Mouse (Mus musculus) mouse embryonic stem cell (cell line): ENCODE data around the gene Klhl30.

Source experiments
- in situ Hi-C, 2 experiments: fragments of 300-500 bp; cut with MboI; formaldehyde crosslinking; loops; 1 replicate in 1 of 2; 3 replicates in 1 of 2; pipeline ENCODE4 v1.14.3; 2019 to 2020; ENCODE audit warnings: low sequenced_read_pairs in 2 of 2, low pct_unique_long_range_greater_than_20kb in 1 of 2, mixed read lengths in 1 of 2; ENCODE audit not compliant: unreplicated experiment in 1 of 2

Klhl30 gene

DNA sequence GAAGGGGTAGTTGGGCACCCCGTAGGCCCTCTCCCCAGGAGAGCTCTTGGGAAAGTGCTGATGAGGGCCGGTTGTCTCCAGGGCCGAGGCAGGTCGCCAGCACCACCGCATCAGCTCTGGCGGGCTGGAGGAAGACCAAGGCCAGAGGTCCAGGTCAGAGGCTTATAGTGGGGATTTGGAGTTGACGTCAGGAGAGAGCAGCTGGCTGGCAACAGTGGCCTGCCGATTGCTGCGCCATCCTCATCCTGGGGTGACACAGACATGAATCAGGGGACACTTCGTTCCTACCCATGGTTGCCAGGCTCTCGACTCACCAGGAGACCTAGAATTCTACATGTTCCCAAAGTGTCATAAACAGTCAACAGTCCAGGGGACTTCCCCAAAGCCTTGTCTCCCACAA, 5.3 kb downstream of the Klhl30 start:
- in situ Hi-C loops: no loop called here

DNA sequence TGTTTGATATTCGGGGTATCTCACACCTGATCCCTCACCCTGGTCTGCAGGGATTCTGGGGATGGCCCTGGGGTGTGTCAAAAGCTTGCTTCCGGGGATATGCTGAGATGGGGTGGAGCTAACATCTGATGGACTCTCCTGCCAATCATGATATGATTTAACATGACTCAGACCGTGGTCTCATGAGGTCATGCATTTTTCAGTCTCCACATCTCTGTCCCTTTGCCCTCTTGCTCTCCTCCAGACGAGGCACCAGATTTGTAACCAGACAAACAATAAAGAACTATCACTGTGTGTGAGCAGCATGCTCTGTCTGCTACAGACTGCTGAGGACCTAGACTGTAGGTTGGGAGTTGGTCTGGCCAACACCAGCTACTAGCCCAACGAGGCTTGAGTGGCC, 11.3 kb downstream of the Klhl30 start:
- in situ Hi-C loops: no loop called here

DNA sequence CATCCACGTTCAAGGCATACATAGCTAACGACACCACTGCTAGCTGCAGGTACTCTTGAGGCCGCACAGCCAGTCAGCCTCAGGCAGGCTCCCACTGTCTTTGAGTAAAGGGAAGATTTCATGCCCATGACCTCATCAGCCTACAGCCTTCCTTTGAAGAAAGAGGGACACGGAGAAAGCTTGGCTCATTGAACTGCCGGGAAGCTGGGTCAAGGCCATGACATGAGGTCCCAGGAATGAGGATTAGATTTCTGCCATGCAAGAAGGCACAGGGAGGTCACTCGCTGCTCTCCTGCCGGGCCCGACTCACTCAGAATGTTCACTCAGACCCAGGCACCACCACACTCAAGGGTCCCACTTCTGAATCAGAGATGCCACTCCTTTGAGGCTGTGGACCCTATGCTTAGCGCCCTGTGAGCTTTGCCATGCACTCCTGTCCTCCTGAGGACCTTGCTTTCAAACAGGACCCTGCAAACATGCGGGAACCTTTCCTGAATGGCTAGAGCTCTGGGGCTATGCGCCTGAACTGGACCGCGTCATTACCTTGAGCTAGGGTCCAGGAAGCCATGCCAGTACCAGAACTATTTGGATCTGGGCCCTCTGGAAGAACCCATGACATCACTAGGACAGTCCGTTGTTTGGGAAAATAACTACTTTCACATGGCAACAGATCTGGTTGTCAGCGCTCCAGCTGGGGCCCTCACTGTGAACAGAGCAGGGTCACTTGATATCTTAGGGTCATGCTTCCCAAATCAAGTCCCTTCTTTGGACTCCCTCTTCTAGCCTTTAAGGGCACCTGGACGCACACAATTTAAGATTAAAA, 14.2 kb downstream of the Klhl30 start:
- in situ Hi-C loops: no loop called here

DNA sequence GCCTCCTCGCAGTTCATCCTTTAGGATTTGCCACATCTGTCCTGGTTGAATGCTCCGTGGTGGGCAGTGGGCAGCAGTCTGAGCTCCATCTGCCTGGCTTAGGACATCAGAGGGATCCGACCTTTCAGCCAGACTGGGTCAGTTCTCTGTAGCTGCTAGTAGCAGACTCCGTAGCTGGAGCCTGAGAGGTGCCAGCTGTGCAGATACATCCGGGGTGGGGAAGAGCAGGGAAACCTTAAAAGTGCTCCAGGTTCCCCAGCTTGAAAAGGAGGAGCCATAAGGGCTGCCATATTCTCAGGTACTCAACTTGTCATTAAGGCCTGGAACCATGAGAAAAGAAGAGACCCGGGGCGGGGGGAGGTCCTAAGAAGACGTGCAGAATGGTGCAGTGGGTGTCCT, 15.0 kb downstream of the Klhl30 start:
- in situ Hi-C loops: no loop called here

DNA sequence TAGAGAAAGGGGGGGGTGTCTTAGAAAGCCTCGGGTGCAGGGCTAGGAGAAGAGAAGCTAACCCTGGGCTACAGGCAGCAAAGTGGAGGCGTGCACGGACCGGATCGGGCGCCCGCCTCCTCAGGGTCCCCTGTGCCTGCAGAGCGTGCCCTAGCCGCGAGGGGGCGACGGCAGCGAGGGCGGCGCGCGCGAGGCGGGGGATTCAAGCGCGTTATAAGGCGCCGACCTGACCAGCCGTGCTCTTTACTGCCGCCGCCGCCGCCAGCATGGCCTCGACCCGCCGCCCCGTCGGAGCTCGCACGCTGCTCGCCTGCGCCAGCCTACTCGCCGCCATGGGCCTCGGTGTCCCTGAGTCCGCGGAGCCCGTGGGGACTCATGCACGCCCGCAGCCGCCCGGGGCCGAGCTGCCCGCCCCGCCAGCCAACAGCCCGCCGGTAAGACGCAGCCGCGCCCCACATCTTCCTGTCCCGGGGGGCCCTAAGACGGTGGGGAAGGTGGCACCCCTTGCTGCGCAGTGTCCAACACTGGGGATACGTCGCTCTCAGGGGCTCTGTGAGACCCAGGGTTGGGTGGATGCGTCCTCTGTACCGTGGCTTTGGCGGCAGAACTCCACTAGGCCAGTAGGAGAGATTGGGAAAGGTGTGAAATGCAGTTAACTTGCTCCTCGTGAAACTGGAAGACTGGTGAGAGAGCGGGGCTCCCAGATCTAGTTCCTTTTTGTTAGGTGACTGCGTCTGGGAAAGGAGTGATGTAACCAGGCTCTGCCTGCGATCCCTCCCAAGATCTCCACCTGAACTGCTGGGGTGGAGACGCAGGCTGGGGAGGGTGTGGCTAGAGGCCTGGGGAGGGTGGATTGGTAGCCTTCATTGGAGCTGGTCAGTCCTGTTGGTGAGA, 15.6 kb downstream of the Klhl30 start, which contains the start of gene Erfe:
Gene Erfe (plus strand): TSS at position 216 of the 894 bp plus-strand sequence.
- in situ Hi-C loops: no loop called here

DNA sequence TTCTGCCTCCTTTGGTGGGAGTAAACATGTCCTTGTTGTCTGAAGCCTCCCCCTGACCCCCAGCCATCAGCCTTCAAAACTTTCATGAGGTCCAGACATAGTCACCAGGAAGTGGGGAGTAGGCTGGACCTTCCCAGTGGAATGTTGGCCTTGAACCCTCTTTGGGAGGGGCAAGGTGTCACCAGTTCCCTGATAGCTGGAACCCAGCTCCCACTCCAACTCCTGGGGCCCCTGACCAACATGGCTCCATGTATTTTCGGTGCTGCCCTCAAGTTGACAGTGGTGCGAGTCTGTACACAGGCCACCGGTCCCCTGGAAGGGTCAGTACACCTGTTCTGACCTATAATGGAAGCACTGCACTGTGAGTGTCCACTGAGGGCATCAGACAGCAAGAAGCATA, 16.5 kb downstream of the Klhl30 start:
- in situ Hi-C loops: no loop called here

DNA sequence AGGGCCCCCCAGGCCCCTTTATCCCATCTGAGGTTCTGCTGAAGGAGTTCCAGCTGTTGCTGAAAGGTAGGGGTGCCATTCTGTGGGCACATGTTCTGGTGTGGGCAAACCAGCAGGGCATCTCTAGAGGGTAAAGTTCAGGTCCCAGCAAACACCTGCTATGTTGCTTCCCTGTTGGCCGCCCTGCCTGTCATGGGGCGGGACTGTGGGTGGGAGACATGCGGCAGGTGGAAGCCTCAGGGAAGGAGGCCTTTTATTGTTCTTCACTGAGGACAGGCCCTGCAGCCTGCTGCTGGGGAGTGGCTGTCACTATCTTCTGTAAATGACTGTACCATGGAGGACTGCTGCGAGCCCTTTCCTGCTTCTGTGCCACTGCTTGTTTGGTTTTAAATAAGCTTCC, 18.6 kb downstream of the Klhl30 start:
- in situ Hi-C loops: no loop called here

DNA sequence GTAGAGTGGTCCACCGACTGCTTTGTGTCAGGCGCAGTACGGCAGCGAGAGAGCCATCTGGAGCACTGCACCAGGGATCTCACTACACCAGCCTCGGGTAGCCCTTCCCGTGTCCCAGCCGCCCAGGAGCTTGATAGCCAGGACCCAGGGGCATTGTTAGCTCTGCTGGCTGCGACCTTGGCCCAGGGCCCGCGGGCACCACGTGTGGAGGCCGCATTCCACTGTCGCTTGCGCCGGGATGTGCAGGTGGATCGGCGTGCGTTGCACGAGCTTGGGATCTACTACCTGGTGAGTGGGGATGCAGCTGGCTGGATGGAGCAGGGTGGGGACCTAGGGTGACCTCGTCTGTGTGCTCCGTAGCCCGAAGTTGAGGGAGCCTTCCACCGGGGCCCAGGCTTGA, 19.2 kb downstream of the Klhl30 start:
- in situ Hi-C loops: no loop called here

DNA sequence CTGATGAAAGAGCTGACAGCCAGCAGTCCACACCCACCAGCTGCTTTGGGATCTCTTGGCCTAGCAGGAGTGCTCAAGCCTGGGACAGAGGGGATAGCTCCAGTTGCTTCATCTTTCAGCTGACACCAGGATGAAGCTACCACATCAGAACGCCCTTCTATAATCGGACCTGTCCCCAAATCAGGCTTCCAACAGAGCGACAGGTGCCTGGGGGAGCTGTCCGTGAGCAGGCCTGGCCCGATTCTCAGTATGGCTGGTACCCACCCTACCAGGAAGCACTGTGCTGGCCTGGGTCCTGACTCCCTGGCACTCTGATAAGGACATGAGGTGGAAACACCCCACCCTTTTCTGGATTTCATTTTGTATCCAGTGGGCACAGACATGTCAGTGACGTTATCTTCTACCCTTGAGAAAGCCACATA, 22.6 kb downstream of the Klhl30 start:
- in situ Hi-C loops: no loop called here

DNA sequence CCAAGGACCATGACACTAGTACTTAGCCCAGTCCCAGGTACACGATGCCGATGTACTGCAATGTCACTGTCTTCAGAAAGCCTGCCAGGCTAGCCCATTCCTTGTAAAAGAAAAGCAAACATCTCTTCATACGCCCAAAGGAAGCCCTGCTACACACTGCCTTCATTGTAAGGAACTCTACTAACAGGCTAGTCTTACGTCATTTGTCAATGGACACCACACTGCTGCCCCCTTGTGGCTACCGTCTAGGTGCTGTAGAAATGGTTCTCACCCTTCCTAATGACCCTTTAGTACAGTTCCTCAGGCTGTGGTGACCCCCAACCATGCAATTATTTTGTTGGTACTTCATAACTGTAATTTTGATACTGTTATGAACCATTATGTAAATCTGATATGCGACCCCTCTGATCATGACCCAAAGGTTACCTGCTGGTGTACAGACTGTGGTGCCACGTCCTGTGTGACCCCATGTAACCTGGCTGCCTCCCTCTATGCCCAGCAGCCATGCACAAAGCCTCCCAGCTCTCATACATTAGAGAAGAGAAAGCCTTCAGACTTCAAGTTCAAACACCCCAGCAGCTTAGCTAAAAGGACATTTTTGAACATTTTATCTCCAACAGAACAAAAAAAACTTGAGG, 29.8 kb downstream of the Klhl30 start:
- in situ Hi-C loops: no loop called here

DNA sequence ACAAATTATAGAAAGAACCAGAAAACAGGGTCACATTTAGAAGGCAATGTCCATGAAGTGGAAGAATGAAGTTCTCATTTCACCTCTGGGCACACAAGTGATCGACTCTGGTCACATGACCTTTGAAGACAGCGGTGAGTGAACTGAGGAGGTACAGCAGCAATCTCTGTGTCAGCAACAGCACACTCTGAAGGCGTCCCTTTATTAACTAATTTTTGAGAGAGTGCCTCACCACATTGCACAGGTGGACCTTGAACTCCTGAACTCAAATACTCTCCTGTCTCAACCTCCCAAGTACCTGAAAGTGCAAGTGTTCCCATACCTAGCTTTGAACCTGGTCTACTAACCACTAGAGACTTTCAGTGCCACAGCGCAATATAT, 30.3 kb downstream of the Klhl30 start:
- in situ Hi-C loops: no loop called here

DNA sequence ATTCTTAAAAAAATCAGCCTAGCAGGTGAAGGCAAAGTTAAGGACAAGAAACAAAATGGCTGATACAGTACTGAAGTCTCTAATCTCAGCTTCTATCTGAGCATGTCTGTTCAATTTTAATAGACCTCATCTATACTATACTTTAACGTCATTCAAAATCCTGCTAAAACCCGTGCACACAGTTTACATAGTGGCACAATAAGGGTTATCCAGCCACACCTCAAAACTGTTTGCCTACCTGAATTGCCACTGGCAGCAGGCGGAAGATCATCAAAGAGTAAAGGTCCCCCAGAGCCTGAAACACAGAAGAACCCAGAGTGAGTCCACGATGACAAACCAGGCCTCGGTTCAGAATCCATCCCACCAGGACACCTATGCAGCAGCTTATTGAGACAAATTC, 39.6 kb downstream of the Klhl30 start:
- in situ Hi-C loops: no loop called here

DNA sequence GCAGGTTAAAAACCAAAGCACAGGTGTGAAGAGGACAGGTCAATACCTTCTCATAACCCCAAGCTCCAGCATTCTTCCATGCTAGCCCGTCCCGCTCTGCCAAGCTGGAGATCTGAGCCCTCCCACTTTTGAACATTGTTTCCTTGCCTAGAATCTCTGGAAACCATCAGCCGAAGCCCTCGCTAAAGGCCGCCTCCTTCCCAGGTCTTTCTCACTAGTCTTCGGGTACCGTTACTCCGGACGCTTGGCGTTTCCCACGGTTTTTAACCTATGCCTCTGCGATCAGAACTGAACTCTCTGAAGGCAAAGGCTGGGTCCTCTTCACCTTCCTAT, 47.1 kb downstream of the Klhl30 start:
- in situ Hi-C loops: no loop called here

DNA sequence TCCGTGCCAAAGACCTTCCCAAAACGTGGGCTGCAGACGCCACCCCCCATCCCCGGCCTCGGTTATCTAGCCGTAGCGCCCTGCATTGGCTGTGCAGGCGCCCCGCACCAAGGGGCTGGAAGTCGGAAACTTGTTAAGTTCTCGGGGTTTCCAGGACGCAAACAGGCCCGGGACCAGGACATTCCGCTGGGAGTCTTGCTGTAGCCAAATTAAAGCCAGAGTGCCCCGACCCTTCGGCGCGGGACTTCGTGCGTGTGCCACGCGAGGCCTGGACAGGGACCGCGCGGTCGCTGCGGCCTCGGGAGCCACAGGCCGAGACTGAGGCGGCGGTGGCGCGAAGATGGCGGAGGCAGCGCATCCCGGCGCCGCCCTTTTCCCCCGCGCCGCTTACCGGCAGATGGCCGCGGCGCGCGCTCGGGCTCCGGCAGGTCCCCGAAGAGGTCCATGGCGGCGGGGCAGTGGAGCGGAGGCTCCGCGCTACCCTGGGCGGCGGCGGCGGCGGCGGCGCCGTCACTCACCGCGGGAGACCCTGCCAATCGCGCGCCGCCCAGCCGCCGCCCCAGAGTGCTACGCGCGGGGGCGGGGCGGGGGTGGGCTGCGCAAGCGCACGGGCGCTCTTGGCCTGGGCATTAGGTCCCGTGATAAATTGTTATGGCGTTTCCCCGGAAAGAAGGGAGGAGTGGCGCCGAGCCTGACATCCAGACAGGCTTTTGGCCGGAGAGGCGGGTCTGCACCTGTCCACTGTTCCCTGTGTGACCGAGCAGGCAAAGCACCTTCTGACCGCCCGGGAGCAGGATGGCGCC, 47.6 kb downstream of the Klhl30 start, which contains the start of gene Ilkap:
Gene Ilkap (minus strand): TSS at position 556 of the 803 bp plus-strand sequence.
- in situ Hi-C loops: no loop called here

DNA sequence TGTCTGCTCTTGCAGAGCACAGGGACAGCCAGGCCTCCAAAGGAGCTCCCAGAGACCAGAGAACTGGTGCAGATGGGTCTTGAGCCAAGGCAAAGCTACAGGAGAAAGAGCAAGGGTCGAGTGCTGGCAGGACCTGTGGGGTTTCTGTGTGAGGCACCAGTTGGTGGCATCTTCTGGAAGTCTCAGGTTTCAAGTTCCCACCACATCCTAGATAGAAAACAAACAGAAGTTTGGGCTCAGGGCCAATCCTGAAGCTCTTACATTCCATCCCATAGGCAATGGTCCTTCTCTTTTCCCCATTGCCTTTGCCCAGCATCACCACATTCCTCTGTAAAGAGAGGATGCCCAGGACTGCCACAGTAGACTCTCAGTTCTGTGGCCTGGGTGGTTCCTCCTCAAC, 54.2 kb downstream of the Klhl30 start:
- in situ Hi-C loops: no loop called here

DNA sequence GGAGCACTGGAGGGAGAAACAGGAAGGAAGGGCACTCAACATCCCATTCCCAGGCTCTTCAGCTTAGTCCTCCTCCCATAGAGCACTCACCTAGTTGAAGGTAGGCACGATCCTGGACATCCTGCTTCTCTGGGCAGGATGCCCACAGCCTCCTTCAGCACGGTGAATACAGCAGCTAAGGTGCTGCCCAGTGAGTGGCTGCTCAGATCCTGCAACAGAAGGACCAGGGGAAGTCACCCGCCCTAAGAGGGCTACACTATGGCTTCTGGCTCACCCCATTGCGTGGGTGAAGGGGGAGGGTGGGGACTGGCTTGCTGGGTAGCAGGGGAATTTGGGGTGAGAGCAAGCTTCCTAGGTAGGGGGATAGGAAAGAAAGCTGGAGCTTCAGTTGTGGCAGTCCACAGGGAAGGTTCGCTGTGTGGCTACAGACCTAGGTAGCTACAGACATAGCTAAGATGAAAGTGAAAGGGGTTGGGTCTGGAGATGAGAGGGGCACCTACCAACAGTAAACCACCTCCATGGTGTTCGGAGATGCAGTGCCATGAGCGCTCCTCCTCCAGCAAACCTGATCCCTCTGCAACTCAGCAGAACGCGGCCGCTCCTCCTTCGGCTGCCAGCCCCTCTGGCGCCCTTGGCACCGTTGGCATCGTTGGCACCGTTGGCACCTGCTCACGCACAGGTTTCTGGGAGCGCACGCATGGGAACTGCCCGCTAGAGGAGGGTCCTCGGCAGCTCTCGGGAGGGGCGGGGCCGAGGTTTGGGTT, 54.8 kb downstream of the Klhl30 start:
- in situ Hi-C loops: no loop called here

DNA sequence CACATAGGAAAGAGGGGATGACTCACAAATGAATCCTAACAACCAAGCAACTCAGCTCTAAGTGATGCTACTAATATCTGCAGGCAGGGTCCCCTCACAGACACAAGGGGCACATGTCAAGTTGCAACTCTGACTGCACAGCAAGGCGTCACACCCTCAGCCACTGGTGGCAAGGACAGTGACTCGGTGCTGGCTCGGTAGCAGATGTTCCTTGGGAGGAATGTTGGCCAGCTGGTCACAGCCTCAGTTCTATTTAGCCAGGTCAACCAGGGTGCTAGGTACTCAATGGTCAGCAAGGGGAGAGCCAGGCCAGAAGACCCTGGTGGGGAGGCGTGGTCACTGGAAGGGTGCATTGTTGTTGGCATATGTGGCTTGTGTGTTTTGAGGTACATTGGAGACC, 57.0 kb downstream of the Klhl30 start:
- in situ Hi-C loops: no loop called here
